Comparison of ENCODE assay signal across 17 mouse cellular contexts in genomic region chr4:93849178-93849577, GRCm38 (mm10).
"Had no signal": no experiment of that assay in that cellular context is flagged by ENCODE, and none has a peak within 500 bp of the region (broad histone marks: within the 10 kb centered on the region; RNA-seq: fewer than 3 reads in every experiment).

No protein-coding gene starts in this region.

- H3K9ac ChIP-seq: neural tube, embryonic 12.5 days; neural tube, embryonic 13.5 days; neural tube, embryonic 15.5 days; stomach, embryonic 15.5 days had no signal

- H3K36me3 ChIP-seq: neural tube, embryonic 12.5 days; neural tube, embryonic 13.5 days; neural tube, embryonic 15.5 days; stomach, embryonic 15.5 days had no signal

- H3K4me3 ChIP-seq: neural tube, embryonic 12.5 days; neural tube, embryonic 13.5 days; neural tube, embryonic 15.5 days; stomach, embryonic 15.5 days had no signal

- H3K27ac ChIP-seq: neural tube, embryonic 12.5 days; neural tube, embryonic 13.5 days; neural tube, embryonic 15.5 days; stomach, embryonic 15.5 days; stomach, postnatal 0 days had no signal

- H3K9me3 ChIP-seq: neural tube, embryonic 12.5 days; neural tube, embryonic 13.5 days; neural tube, embryonic 15.5 days; stomach, embryonic 15.5 days had no signal

- H3K27me3 ChIP-seq: neural tube, embryonic 12.5 days; neural tube, embryonic 13.5 days; neural tube, embryonic 15.5 days; stomach, embryonic 15.5 days had no signal

- DNase-seq: retina, postnatal 1 day; right cerebral cortex, adult 18-20 months; right cerebral cortex, postnatal 14 days; right cerebral cortex, postnatal 25 days; right cerebral cortex, postnatal 4 days; spleen, adult 18-20 months; thymus, adult 18-20 months; thymus, adult 2 months; thymus, postnatal 14 days; thymus, postnatal 25 days; thymus, postnatal 36 days; thymus, postnatal 4 days had no signal

- H3K4me1 ChIP-seq: neural tube, embryonic 12.5 days; neural tube, embryonic 13.5 days; neural tube, embryonic 15.5 days; stomach, embryonic 15.5 days had no signal
